Mouse (Mus musculus) kidney, postnatal 25 days (tissue): ENCODE measurements around the gene Asb16.

ENCODE experiments used
- DNase-seq, 2 experiments: peaks; one replicate each; pipeline ENCODE4 v3.0.0; 2021; ENCODE audit warnings: mixed read lengths in 2 of 2

The Asb16 gene

DNA sequence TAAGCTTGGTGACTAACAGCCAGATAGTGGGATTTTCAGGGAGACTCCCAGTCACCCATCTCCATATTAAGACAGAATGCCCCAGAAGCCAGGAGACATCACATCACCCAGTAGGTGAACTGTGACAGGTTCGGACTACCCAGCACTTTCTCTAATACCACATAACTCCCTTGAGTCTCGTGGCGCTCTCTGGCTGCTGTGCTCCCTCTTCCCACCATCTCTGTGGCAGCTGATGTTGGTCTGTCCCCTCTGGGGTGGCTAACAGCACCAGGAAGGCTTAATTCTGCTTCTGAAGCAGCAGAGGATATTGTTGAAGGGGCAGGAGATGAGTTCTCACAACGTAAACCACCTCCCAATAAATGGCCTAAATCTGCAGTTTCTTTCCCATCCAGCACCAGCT, 43.4 kb downstream of the Asb16 start:
- DNase-seq = peak in 1 of 2 experiments; percentile 21

DNA sequence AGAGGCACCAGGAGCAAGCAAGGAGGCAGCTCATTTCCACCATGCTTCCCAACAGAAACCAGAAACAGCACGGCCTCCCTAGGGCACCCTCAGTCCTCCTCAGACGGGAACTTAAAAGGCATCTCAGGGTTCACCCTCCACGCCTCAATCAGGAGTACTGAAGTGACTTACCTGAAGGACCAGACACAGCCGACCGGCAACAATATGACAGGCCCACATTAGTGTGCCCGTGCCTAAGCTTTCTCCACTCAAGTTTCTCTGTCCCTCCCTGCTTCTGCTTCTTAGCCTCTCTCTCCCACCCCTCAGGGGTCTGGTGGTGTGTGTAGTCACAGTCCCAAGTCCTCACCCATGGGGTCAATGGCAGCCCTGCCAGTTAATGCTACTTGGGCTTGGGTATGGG, 44.0 kb downstream of the Asb16 start:
- no peak for DNase-seq

DNA sequence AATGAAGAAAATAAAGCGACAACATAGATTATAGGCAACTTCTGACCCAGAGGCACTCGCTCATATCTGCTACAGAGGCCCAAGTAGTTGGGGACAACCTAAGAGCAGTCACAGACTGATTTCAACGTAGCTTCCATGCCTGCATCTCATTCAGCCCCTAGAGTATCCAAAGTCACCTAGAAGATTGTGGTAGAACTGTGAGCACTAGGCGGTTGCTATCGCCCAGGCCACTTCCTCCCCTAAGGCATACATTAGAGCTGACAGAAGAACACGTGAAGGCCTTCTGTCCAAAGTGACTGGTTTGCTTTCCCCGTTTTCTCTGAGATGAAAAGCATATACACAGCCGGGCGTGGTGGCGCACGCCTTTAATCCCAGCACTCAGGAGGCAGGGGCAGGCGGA, 45.8 kb downstream of the Asb16 start:
- DNase-seq = no peak

DNA sequence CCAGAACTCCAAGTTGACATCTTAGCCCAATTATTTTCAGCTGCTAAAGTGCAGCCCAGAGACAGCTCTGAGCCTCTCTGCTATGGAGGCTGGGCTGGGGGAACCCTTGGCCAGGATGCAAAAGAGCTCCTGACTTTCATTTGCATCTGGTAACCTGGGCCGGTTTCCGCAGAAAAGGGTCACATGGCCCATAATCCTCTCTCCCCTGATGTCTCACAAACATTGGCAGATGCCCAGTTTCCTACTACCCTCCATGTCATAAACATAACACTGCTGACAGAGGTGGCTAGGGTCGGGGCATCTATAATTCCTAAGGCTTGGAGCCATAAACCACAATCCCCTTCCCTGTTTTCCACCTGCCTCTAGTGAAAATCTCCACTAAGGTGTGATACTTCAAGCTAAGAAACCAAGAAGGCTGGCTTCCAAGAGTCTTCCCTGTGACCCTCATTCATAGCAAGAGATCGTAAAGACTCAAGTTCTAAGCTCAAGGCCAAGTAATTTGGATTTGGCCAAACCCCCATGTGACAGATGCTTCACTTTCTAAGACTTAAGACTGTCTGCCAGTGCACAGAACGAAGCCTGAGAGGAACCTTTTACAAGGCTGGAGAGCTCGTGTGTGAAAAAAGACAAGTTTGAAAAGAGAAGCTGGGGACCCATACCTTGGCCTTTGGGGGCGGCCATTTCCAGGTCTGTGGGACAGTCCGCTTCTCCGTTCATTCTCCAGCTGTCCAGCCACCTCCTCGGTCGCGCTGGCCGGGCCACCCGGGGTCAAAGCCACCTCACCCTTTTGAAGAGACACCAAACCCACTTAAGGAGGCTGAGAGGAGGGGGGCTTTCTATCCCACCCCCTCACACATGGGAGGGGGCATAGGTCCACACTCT, 47.4 kb downstream of the Asb16 start:
- peak in 1 of 2 experiments; percentile 60 for DNase-seq

DNA sequence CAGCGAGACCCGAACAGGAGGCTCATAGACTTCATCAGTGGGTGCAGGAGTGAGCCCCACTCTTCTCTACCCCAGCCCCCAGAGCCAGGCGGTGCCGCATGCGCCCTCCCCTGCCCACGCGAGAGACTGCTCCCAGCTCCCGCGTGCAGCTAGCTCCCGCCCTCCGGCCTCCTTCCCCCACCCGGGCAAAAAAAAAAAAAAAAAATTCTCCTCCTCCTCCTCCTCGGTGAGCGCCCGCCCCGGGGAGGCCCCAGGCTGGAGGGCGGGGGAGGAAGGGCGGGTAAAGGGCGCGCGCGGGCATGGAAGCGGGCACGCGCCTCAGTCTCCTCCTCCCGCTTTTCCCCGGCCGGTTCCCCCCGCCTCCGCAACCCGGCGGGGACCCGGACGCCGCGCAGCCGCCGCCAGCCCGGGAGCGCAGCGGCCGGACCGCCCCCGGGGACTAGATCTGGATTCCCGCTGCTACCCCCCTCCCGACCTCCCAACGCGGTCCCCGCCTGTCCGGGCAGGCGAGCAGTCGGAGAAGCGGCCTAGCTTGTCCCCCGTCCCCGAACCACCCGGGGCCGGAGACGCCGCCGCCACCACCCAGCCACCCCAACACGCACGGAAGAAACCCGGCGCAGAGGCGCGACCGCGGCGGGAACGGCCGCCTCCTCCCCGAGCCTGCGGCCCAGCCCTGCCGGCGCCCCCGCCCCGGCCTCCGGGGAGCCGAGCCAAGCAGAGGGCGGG, 48.2 kb downstream of the Asb16 start:
- DNase-seq = peak; percentile 90 to 95

DNA sequence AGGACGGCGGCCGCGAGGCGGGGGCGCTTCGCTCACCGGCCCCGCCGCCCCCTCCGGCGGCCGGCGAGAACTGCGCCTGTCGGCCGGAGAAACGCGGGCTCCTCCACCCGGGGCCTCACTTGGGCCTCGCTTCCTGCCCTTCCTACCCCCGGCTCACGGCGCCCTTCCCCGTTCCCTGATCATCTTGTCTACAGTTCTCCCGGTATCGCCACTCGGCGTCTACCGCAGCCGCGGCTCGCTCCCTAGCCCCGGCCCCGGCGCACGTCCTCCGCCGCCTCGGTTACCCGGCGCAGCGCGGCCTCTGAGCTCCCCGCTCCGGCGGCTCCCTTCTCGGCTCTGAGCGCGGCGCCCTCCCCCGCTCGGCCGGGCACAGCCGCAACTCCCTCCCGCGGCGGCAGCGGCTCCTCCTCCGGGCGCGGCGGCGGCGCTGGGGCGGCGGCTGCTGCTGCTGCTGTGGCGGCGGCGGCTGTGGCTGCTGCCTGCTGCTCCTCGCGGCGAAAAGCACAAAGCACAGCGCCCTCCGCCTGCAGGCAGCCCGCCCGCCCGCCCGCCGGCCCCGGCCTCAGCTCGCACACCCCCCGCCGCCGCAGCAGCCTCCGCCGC, 48.9 kb downstream of the Asb16 start:
- DNase-seq = no peak

DNA sequence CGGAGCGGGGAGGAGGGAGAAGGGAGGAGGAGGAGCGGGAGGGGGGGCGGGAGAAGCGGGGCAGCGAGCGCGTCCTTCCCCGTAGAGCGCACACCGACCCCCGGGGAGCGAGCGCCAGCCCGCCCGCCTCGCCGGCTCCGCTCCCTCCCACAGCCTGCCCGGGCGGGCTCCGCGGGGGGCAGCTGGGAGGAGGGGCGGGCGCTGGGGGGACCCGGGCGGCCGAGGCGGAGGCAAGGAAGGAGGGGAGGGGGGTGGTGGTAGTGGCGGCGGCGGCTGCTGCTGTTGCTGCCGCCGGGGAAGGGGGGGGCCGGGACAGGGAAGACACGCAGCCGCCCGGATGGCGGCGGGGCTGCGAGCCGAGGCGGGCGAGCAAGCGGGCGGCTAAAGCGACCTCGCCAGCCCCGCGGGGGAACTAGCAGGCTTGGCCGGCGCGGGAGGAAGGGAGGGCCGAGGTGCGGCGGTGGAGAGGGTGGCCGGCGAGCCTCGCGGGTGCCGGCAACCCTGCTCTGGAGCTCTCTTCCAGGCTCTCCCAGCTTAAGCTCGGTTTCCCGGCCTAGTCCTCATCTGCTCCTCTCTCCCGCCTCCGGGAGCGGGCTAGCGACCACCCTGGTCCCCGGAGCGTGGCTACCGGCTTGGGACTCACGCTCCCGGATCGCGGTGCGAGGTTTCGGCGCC, 49.5 kb downstream of the Asb16 start:
- DNase-seq = peak; percentile 83 to 94

DNA sequence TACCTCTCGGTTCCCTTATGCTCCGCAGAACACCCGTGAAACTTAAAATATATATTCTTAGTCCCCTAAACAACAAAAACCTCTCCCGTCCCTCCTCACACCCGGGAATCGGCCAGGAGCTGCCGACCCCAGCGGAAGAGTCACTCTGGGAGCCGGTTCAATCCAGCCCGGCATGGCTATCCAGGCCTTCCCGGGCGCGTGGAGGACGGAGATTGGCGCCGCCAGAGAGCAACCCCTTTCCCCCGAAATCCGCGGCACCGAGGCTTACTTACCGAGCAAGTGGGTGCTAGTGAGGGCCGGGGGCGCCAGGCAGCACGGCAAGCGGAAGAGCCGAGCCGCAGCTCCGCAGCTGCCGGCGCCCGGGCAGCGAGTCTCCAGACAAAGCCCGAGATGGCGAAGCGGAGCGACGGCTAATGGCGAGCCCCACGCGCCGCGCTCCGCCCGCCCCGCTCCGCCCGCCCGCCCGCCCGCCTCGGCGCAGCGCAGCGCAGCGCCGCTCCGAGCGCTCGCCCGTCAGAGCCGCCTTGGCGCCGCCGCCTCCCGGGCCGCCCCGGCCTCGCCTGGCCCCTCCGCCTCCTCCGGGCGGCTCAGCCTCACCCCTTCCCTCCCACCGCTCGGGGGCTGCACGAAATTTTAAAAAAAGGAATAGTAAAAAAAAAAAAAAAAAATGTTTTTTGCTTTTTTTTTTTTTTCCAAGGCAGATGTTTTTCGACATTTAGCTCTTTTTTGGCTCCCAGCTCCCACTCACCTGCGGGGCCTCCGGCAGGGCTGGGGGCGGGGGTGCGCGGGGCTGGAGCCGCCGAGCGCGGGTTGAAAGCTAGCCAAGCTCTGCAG, 50.2 kb downstream of the Asb16 start:
- DNase-seq = peak; percentile 56 to 78

DNA sequence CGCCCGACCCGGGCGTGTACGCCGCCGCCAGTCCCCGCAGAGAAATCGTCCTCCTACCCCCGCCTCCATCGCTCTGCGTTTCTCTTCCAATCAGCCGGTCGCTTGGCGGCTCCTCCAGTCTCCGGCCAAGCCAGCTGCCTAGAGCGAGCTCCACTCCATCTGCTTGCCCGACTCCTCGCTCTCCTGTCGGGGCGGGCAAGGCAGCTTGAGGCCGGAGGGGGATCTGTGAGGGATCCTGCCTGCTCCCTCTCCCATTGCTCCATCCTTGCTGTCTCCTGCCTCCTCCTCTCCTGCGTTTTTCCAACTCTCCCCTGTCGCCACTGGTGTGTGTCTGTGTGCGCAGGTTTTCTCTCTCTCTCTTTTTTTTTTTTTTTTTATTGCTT, 50.9 kb downstream of the Asb16 start, which contains the start of gene Ubtf:
Ubtf (minus strand) TSS at position 333 of the 383 bp plus-strand sequence.
- DNase-seq = peak; percentile 81 to 93

DNA sequence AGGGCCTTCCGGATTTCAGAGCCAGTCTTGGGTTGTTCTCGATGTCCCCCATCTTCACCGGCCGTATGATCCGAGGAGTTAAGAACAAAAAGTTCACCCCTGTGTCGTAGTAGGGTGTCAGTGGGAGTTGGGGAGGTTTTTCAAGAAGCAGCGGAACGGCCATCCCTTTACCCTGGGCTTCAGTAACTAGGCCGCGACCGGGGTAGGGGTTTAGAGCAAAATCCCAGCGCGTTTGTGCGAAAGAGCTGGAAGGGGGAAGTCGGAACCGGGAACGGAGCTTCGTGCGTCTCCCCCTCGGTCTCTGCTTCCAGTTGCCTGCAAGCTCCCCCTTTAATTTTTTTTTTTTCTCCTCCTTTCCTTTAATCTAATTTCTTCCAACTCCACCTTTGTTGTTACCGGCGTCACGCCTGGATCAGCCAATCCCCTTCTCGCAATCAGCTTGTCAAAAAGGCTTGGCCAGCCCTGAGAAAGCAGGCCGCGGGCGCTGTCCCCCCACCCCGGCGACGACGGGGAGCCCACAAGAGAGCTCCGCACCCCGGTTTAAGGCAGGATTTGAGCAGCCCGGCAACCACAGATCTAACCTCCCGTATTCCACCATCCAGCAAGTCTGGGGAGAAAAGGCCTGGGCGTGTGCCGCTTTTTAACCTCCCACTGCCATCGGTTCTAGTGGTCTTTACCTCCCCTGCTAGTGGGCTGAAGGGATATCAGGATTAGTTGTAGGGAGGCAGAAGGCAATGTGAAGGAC, 51.6 kb downstream of the Asb16 start:
- peak; percentile 89 to 95 for DNase-seq

DNA sequence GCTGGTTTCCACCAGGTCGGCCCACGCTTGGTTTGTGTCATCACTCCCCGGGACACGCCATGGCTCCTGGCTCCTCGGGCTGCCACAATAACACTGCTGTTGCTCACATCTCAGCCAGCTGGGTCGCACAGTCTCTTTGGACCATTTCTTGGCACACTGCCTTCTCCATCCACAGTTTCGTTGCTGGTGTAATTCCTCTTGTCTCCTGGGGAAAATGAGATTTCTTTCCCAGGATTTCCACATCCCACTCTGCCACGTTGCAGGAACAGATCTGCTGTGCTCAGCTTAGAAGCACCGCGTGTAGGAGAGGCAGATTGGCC, 52.1 kb downstream of the Asb16 start:
- peak; percentile 70 to 82 for DNase-seq

DNA sequence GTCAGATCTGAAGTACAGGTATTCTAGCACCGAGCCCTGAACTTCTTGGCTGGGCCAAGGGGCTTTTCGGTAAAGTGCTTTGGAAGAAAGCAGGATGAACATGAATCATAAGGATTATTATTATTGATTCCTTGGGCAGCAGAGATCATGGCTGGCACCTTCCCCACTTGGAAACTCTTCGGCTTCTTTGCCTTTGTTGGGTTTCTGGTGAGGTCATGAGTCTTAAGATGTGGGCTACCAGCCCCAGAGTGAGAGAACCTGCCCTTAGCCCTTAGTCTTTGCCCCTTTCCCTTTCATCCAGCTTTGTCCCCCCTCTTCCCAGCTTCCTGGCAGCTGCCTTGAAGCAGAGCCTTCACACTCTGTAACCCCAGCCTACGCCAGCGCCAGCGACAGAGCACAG, 53.4 kb downstream of the Asb16 start:
- no peak for DNase-seq

DNA sequence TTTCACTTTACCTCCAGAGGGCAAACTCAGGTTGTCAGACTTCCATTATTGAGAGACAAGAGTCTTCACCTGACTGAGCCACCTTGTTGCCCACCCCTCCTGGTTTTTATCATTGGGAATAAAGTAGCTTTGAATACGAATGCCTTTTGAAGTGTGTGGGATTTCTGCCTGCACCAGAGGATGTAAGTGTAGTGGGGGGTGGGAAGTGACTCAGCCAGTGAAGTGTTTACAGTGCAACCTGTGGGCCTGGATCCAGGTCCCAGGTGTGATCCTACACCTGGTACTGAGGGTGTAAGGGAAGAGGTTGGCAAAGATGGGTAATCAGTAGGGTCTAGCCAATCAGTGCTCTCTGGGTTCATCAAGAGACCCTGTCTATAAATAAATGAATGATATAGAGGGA, 55.0 kb downstream of the Asb16 start:
- no peak for DNase-seq

DNA sequence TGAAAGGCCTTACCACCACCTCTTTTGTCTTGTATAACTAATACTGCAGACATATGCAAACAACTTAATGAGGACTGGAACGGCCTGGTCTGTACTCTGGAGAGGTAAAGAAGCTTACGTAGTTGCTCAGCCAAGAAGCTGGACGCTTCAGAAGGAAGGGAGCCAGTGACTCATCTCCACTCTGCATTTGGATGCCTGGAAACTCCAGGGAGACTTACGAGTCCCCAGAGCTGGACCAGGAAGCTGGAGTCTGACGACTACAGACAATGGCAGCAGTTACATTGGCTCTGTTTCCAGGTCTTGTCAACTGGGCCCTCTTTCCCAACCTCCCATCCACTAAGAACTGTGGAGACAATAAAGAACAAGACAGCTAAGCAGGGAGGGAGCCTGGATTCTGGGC, 58.7 kb downstream of the Asb16 start:
- no peak for DNase-seq

DNA sequence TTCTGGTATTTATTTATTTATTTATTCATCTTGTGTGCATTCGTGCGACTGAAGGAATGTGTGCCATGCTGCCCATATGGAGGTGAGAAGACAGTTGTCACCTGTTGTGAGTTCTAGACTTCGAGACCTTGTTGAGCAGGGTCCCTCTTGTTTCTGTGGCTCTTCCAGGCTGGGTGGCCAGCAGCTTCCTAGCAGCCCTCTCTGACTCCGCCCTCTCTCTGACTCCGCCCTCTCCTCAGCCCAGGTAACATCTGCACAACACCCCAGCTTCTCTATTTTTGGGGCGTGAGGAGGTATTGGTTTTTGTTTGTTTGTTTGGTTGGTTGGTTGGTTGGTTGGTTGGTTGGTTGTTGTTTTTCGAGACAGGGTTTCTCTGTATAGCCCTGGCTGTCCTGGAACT, 59.3 kb downstream of the Asb16 start:
- no peak for DNase-seq
